Mouse (Mus musculus) right cerebral cortex, postnatal 4 days (tissue): ENCODE data around the gene Efhd2.

ENCODE experiments used
- DNase-seq: peaks from one replicate; pipeline ENCODE4 v3.0.0-alpha.2; 2022

Efhd2 gene

GRCm38 (mm10) chr4:141879875-141880274 is 5.2 kb upstream of the Efhd2 start:
- DNase-seq = no peak

- no peak for DNase-seq
Observed at GRCm38 (mm10) chr4:141879074-141879473, 4.4 kb upstream of the Efhd2 start.

- DNase-seq = no peak
Observed at GRCm38 (mm10) chr4:141878621-141879020, 3.9 kb upstream of the Efhd2 start.

GRCm38 (mm10) chr4:141875481-141876108 is 875 bp upstream of the Efhd2 start:
- no peak for DNase-seq

GRCm38 (mm10) chr4:141874111-141874600 is 564 bp downstream of the Efhd2 start:
- no peak for DNase-seq

GRCm38 (mm10) chr4:141872977-141873376 is 1.7 kb downstream of the Efhd2 start:
- DNase-seq = no peak

GRCm38 (mm10) chr4:141871909-141872308 is 2.8 kb downstream of the Efhd2 start:
- DNase-seq = peak; percentile 47

- DNase-seq = no peak
Observed at GRCm38 (mm10) chr4:141871333-141871725, 3.4 kb downstream of the Efhd2 start.

- no peak for DNase-seq
Observed at GRCm38 (mm10) chr4:141870666-141871332, 3.9 kb downstream of the Efhd2 start.

- DNase-seq = no peak
Observed at GRCm38 (mm10) chr4:141869436-141870215, 5.1 kb downstream of the Efhd2 start.

- DNase-seq = no peak
Observed at GRCm38 (mm10) chr4:141868051-141868450, 6.7 kb downstream of the Efhd2 start.

- DNase-seq = peak; percentile 73
Observed at GRCm38 (mm10) chr4:141867498-141867897, 7.2 kb downstream of the Efhd2 start.

- DNase-seq = no peak
Observed at GRCm38 (mm10) chr4:141866933-141867490, 7.7 kb downstream of the Efhd2 start.

- no peak for DNase-seq
Observed at GRCm38 (mm10) chr4:141865600-141865999, 9.1 kb downstream of the Efhd2 start.

GRCm38 (mm10) chr4:141865006-141865405 is 9.7 kb downstream of the Efhd2 start:
- DNase-seq = no peak

GRCm38 (mm10) chr4:141864506-141864905 is 10.2 kb downstream of the Efhd2 start:
- no peak for DNase-seq

- DNase-seq = no peak
Observed at GRCm38 (mm10) chr4:141863726-141864280, 10.9 kb downstream of the Efhd2 start.

GRCm38 (mm10) chr4:141862867-141863266 is 11.9 kb downstream of the Efhd2 start:
- no peak for DNase-seq

GRCm38 (mm10) chr4:141861591-141862295 is 13.0 kb downstream of the Efhd2 start:
- no peak for DNase-seq

GRCm38 (mm10) chr4:141860246-141860841 is 14.4 kb downstream of the Efhd2 start:
- no peak for DNase-seq

GRCm38 (mm10) chr4:141859351-141859750 is 15.4 kb downstream of the Efhd2 start:
- no peak for DNase-seq

GRCm38 (mm10) chr4:141858501-141858900 is 16.2 kb downstream of the Efhd2 start:
- DNase-seq = no peak
